Mouse (Mus musculus) hindlimb bud, embryonic 11.5 days (tissue): ENCODE results near the gene Mto1.
A peak's percentile ranks its signal among the peaks of the same experiment; 100 is the strongest.

ENCODE experiments used
- DNase-seq: peaks from one replicate; pipeline ENCODE4 v3.0.0-alpha.2; 2012; ENCODE audit warnings: low read depth, low spot score; ENCODE audit errors: extremely low spot score

Mto1 gene

GRCm38 (mm10) chr9:78447973-78448873 is at the start of gene Mto1, which contains the start of gene Gm17324:
TSS of gene Mto1 (plus strand) at chr9:78448208.
TSS of gene Gm17324 (minus strand) at chr9:78448786.
- peak; percentile 93 for DNase-seq

GRCm38 (mm10) chr9:78400570-78400969 is 47.4 kb upstream of the Mto1 start:
- no peak for DNase-seq

GRCm38 (mm10) chr9:78401596-78401995 is 46.4 kb upstream of the Mto1 start:
- no peak for DNase-seq

GRCm38 (mm10) chr9:78427362-78427781 is 20.6 kb upstream of the Mto1 start:
- DNase-seq = no peak

GRCm38 (mm10) chr9:78428185-78428584 is 19.8 kb upstream of the Mto1 start:
- no peak for DNase-seq

GRCm38 (mm10) chr9:78428870-78429432 is 19.1 kb upstream of the Mto1 start:
- no peak for DNase-seq

GRCm38 (mm10) chr9:78429551-78429950 is 18.5 kb upstream of the Mto1 start:
- DNase-seq = no peak

GRCm38 (mm10) chr9:78430486-78430885 is 17.5 kb upstream of the Mto1 start:
- DNase-seq = no peak

GRCm38 (mm10) chr9:78432471-78432870 is 15.5 kb upstream of the Mto1 start:
- DNase-seq = no peak

- DNase-seq = no peak
Measured at GRCm38 (mm10) chr9:78439426-78439825, 8.6 kb upstream of the Mto1 start.

- no peak for DNase-seq
Measured at GRCm38 (mm10) chr9:78442237-78442578, 5.8 kb upstream of the Mto1 start.

- no peak for DNase-seq
Measured at GRCm38 (mm10) chr9:78442579-78443392, 5.2 kb upstream of the Mto1 start, which contains the start of gene Cgas. TSS of gene Cgas (minus strand) at chr9:78443237.

GRCm38 (mm10) chr9:78447606-78447972 is 419 bp upstream of the Mto1 start:
- DNase-seq = no peak

- DNase-seq = no peak
Measured at GRCm38 (mm10) chr9:78450404-78450803, 2.4 kb downstream of the Mto1 start.

- no peak for DNase-seq
Measured at GRCm38 (mm10) chr9:78451382-78451781, 3.4 kb downstream of the Mto1 start.

- no peak for DNase-seq
Measured at GRCm38 (mm10) chr9:78457026-78457425, 9.0 kb downstream of the Mto1 start.

- no peak for DNase-seq
Measured at GRCm38 (mm10) chr9:78463337-78463736, 15.3 kb downstream of the Mto1 start.

GRCm38 (mm10) chr9:78465725-78466124 is 17.7 kb downstream of the Mto1 start:
- no peak for DNase-seq

- no peak for DNase-seq
Measured at GRCm38 (mm10) chr9:78473588-78473987, 25.6 kb downstream of the Mto1 start.

- no peak for DNase-seq
Measured at GRCm38 (mm10) chr9:78474270-78474669, 26.3 kb downstream of the Mto1 start.

- DNase-seq = no peak
Measured at GRCm38 (mm10) chr9:78474771-78475382, 26.9 kb downstream of the Mto1 start.
